Mouse (Mus musculus) midbrain, embryonic 16.5 days (tissue): Measurements from ENCODE around the gene Rapgef3. TPM values are rescaled to one million over a fixed set of nuclear protein-coding genes. Genes with fewer than 3 reads are reported as not detected.

ENCODE experiments used
- ATAC-seq: fragments of 200-750 bp; cut with Nextera tagmentation; 2 replicates; pipeline ENCODE4 v1.8.0; 2017; ENCODE audit warnings: moderate TSS enrichment
- H3K27ac ChIP-seq: fragments of 300-500 bp; sonication (generic); 2 replicates; pipeline ENCODE4 v1.5.1; 2014; ENCODE audit warnings: mild to moderate bottlenecking, low read length, mixed read lengths
- H3K27me3 ChIP-seq: fragments of 300-500 bp; sonication (generic); 2 replicates; pipeline ENCODE4 v1.6.1; 2014; ENCODE audit warnings: low read depth, low read length, mixed read lengths; ENCODE audit not compliant: control insufficient read depth, insufficient read depth
- H3K36me3 ChIP-seq: fragments of 300-500 bp; sonication (generic); 2 replicates; pipeline ENCODE4 v1.6.1; 2014; ENCODE audit warnings: mild to moderate bottlenecking, low read length, moderate library complexity, mixed read lengths; ENCODE audit not compliant: control insufficient read depth, insufficient read depth
- H3K4me1 ChIP-seq: fragments of 300-500 bp; sonication (generic); 2 replicates; pipeline ENCODE4 v1.6.1; 2014; ENCODE audit warnings: mild to moderate bottlenecking, low read length, mixed read lengths; ENCODE audit not compliant: control insufficient read depth, insufficient read depth
- H3K4me2 ChIP-seq: fragments of 300-500 bp; sonication (generic); 2 replicates; pipeline ENCODE4 v1.6.1; 2014; ENCODE audit warnings: mild to moderate bottlenecking, low read length, mixed read lengths
- H3K4me3 ChIP-seq: fragments of 300-500 bp; sonication (generic); 2 replicates; pipeline ENCODE4 v1.5.1; 2014; ENCODE audit warnings: low read depth, mild to moderate bottlenecking, low read length, moderate library complexity, mixed read lengths
- H3K9ac ChIP-seq: fragments of 300-500 bp; sonication (generic); 2 replicates; pipeline ENCODE4 v1.6.1; 2014; ENCODE audit warnings: low read depth, low read length, mixed read lengths
- H3K9me3 ChIP-seq: fragments of 300-500 bp; sonication (generic); replicated peaks from 2 replicates; pipeline ENCODE4 v1.6.1; 2014; ENCODE audit warnings: mild to moderate bottlenecking, low read length, mixed read lengths; ENCODE audit not compliant: control insufficient read depth, poor library complexity, severe bottlenecking
- WGBS: fragments of 180-500 bp; shearing (Covaris S2); extraction: QIAGEN DNeasy Blood & Tissue Kit; methylation state at CpG from one replicate; pipeline ENCODE4 v1.1.7; 2014; 5-methylcytosine and 5-hydroxymethylcytosine counted together
- polyA plus RNA-seq: library from polyadenylated mRNA; unstranded; fragments of >200 nt; fragmentation: Nextera tagmentation; extraction: Ambion mirVana; gene quantifications from 2 replicates; pipeline ENCODE4 v1.2.1, GENCODE M21; 2015

Rapgef3 gene
- polyA plus RNA-seq, 1 experiment from 2014 or later = 21.3 TPM

DNA sequence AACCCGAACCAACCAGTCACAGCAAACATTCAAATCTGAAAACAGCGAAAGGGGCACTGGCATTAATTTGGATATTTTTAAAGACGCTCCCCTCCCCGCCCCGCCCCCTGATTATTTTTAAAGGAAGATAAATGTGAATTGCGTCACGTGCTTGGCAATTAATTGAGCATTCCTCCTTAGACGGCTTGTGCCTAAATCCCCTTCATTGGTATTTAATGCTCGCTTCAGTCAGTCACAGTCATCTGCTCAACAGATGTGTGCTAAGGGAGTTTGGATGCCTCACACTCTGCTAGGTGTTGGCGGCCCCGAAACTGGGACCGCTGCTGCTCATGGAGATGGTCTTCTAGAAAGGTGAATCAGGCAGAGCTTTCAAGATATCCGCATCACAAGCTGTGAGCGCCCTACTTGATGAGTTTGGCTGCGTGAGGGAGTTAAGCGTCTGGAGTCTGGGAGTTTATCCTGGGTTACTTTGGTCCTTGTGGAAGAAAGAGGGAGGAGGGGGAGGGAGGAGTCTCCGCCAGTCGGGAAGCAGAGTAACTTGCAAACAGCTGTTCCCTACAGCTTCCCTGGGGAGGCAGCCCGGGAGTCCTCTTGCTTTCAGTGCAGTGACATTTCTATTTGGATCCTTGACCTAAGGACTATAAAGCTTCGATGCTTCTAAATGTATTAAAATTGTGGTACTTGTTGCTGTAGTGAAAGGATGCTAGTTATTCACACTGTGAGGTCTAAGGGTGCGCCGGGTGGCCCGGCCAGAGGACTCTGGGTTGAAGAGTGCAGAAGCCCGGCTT is 14.4 kb upstream of the Rapgef3 start:
- Histone ChIP-seq H3K27me3 (peaks cover 3% of the 10 kb centered on the region; the same call in 1 of the 2 replicates), H3K9ac (no peak overlapping the region), H3K4me2 (no peak overlapping the region), H3K9me3 (no peaks in the 10 kb centered on the region), H3K4me1 (peaks cover 18% of the 10 kb centered on the region; the same call in 1 of the 2 replicates), H3K4me3 (no peak overlapping the region), H3K27ac (no peak overlapping the region), H3K36me3 (no peaks in the 10 kb centered on the region)
- WGBS = 8% methylated on average over 24 of the region's 24 CpGs
- ATAC-seq = no peak

GRCm38 (mm10) chr15:97780611-97781031 is 12.8 kb upstream of the Rapgef3 start:
- Histone ChIP-seq H3K36me3 (no peaks in the 10 kb centered on the region), H3K9ac (no peak overlapping the region), H3K27ac (no peak overlapping the region), H3K4me3 (no peak overlapping the region), H3K27me3 (peaks cover 3% of the 10 kb centered on the region; the same call in 1 of the 2 replicates), H3K4me1 (peaks cover 11% of the 10 kb centered on the region; the same call in 1 of the 2 replicates), H3K9me3 (no peaks in the 10 kb centered on the region), H3K4me2 (no peak overlapping the region)
- ATAC-seq = no peak
- 69% methylated on average over 12 of the region's 12 CpGs for WGBS

GRCm38 (mm10) chr15:97779576-97779975 is 11.8 kb upstream of the Rapgef3 start:
- Histone ChIP-seq H3K9me3 (no peaks in the 10 kb centered on the region), H3K36me3 (no peaks in the 10 kb centered on the region), H3K4me2 (no peak overlapping the region), H3K27ac (no peak overlapping the region), H3K9ac (no peak overlapping the region), H3K4me3 (no peak overlapping the region), H3K4me1 (peaks cover 6% of the 10 kb centered on the region; the same call in 1 of the 2 replicates), H3K27me3 (peaks cover 6% of the 10 kb centered on the region; the same call in 1 of the 2 replicates)
- WGBS = 94% methylated on average over 1 of the region's 1 CpGs
- no peak for ATAC-seq

DNA sequence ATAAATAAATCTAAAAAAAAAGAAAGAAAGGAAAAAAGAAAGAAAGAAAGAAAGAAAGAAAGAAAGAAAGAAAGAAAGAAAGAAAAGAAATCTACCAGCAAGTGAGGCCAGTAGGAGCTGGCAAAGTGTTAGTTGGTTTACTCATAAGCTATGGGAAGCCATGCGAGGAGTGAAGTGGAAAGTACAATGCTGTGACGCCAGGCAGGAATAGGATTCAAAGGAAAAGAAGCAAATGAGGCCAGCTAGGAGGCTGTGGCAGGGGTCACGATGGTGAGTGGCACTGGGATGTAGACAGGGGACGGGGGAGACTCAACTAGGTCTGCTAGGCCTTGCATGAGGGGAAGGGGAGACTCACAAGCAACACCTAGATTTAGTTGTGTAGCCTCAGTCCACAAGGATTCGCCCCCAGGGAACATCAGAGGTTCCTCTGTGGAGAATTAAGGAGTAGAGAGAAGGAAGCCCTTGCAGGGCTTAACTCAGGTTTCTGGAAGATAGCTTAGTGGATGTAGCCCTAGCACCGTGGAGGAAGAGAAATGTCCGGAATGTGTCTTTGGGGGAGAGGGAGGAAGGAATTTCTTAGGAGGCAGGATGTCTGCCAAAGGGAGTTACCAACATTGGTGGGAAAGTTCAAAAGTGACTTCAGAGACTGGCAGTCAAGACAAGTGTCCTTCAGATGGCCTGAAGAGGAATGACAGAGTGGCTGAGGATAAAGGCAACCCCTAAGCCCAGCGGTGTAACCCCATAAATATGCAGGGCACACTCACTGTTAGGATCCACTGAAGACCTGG is 10.7 kb upstream of the Rapgef3 start, which contains the start of gene Slc48a1:
Slc48a1 (plus strand) TSS at position 210 of the 788 bp plus-strand sequence.
- ATAC-seq = no peak
- WGBS = 79% methylated on average over 8 of the region's 8 CpGs

GRCm38 (mm10) chr15:97776919-97777318 is 9.1 kb upstream of the Rapgef3 start:
- Histone ChIP-seq H3K9me3 (no peaks in the 10 kb centered on the region), H3K36me3 (no peaks in the 10 kb centered on the region), H3K27me3 (peaks cover 2% of the 10 kb centered on the region; the same call in 1 of the 2 replicates), H3K4me3 (no peak overlapping the region), H3K27ac (no peak overlapping the region), H3K9ac (no peak overlapping the region), H3K4me1 (0 out of 2 replicates have a peak, but pooled peaks cover 5% of the 10 kb centered on the region), H3K4me2 (no peak overlapping the region)
- ATAC-seq = no peak
- WGBS = 86% methylated on average over 6 of the region's 6 CpGs

More for the DNA sequence above, 10.7 kb upstream of the Rapgef3 start, which contains the start of gene Slc48a1:
- Histone ChIP-seq H3K27ac (no peak within 1 kb of the TSS), H3K4me2 (no peak within 1 kb of the TSS), H3K27me3 (peaks cover 6% of the 10 kb centered on the region; the same call in 1 of the 2 replicates), H3K9me3 (no peaks in the 10 kb centered on the region), H3K9ac (no peak within 1 kb of the TSS), H3K4me1 (peaks cover 6% of the 10 kb centered on the region; the same call in 1 of the 2 replicates), H3K36me3 (no peaks in the 10 kb centered on the region), H3K4me3 (no peak within 1 kb of the TSS)

DNA sequence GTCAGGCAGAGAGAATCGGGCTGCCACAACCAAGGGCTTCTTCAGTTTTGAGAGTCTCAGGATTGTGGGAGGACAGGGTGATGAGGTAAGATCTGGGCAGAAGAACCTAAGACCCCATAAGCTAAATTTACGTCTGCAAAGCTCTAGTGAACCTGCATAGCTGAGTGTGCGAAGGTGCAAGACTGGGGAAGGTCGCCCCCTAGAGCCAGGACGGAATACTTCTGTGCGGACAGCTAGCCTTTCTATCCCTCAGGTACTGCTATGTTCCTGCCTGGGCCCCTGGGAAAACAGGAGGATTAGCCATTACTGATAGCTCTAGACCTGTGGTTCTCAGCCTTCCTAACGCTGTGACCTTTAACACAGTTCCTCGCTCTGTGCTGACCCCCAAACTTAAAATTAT is 8.7 kb upstream of the Rapgef3 start:
- ATAC-seq = 0 out of 2 replicates have a peak, but pooled peaks have one; percentile 32
- 9% methylated on average over 8 of the region's 8 CpGs for WGBS

DNA sequence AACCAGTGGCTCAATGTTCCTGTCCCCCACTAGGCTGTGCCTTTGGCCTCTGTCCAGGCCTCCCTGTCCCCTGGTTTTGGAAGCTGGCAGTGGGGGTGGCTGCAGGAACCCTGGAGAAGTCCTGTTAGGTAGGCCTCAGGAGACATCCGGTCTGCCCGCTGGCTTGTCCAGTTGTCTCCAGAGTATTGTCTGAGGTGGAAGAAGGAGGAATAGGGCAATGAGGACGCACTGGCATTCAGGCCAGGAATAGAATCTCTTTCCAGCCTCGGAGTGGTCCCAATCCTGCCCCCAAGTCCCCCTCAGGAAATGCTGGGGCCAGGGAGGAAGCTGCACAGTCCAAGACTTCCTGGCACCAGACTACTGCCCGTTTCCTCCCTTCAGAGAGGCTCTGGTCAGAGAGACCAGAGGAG is 6.2 kb upstream of the Rapgef3 start:
- 75% methylated on average over 5 of the region's 5 CpGs for WGBS
- Histone ChIP-seq H3K36me3 (no peaks in the 10 kb centered on the region), H3K9ac (no peak overlapping the region), H3K4me2 (no peak overlapping the region), H3K27ac (no peak overlapping the region), H3K27me3 (peaks cover 5% of the 10 kb centered on the region), H3K4me1 (peaks cover 3% of the 10 kb centered on the region; the same call in 1 of the 2 replicates), H3K4me3 (no peak overlapping the region), H3K9me3 (no peaks in the 10 kb centered on the region)
- no peak for ATAC-seq

More for the DNA sequence above, 8.7 kb upstream of the Rapgef3 start:
- H3K36me3 ChIP-seq = no peaks in the 10 kb centered on the region
- no peak overlapping the region for H3K9ac ChIP-seq
- peaks cover 2% of the 10 kb centered on the region; the same call in 1 of the 2 replicates for H3K27me3 ChIP-seq
- H3K27ac ChIP-seq = no peak overlapping the region
- no peaks in the 10 kb centered on the region for H3K9me3 ChIP-seq
- H3K4me3 ChIP-seq = no peak overlapping the region
- H3K4me2 ChIP-seq = no peak overlapping the region
- 0 out of 2 replicates have a peak, but pooled peaks cover 5% of the 10 kb centered on the region for H3K4me1 ChIP-seq

DNA sequence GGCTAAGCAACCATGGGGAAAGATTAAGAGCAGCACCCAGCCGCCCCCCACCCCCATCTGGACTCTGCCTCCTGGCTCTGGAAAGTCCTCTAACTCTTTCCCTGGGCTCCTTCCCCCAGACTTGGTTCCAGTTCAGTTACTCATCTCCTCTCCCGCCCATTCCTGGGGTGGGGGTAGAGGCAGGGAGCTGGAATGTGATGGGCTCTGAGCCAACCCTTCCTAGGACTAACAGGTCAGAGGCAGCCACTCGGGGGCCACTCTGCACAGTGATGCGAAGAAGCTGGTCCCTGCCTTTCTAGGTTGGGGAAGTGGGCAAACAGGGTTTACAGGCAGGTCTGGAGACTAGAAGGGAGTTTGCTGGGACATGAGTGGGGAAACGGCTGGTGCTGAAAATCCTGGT is 5.3 kb upstream of the Rapgef3 start:
- H3K4me2 ChIP-seq = no peak overlapping the region
- no peaks in the 10 kb centered on the region for H3K9me3 ChIP-seq
- no peaks in the 10 kb centered on the region for H3K36me3 ChIP-seq
- H3K27ac ChIP-seq = 0 out of 2 replicates have a peak overlapping the region, but pooled peaks have one; percentile 15
- ATAC-seq = no peak
- no peak overlapping the region for H3K4me3 ChIP-seq
- H3K4me1 ChIP-seq = peaks cover 12% of the 10 kb centered on the region; the same call in 1 of the 2 replicates
- no peak overlapping the region for H3K9ac ChIP-seq
- H3K27me3 ChIP-seq = peaks cover 5% of the 10 kb centered on the region
- 29% methylated on average over 5 of the region's 5 CpGs for WGBS
